26 mouse cellular contexts compared by ENCODE assay signal in the genomic region with DNA sequence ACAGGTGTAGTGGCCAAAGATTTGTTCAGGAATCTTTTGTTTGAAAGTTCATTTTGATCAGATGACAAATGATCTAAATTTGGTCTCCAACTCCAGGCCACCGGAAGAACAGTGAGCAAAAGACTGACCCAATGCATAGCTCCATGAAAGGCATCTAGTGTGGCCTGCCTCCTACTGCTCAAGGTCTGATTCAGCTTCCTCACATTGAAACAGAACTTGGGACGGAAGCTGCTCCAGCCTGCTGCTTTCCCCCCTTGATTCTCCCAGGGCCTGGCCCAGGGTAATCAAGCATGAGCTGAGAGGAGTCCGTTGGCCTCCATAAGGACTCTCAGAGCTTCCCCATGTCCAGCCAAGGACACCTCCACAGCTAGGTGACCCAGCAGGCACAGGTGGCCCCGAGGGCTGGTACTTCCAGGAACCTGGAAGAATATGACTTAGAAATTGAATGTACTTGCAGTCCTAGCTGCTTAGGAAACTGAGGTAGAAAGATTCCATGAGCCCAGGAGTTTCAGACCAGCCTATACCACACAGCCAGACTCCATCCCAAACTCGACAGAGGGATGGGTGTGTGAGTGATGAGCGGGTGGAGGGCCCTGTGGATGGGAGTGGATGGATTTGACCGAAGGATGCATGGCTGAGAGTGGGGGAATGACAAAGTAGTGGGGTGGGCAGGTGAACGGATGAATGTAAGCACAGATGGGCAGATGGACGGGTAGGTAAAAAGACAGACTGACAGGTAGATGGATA. TPM values are rescaled to one million over a fixed set of nuclear protein-coding genes. Genes with fewer than 3 reads are reported as not detected.
DNase-seq lines count a peak whose midpoint lies in the region; ATAC-seq and TF ChIP-seq lines count a peak whose summit lies in the region.
"Had no signal": no experiment of that assay in that cellular context is flagged by ENCODE, and none has a peak within 500 bp of the region (broad histone marks: within the 10 kb centered on the region; RNA-seq: fewer than 3 reads in every experiment).

No protein-coding gene starts in this region.

- H3K4me2 ChIP-seq in heart, embryonic 16.5 days (ENCODE audit: low read depth, low read length) = no peak overlapping the region
- no peak overlapping the region for H3K4me2 ChIP-seq in lung, embryonic 14.5 days
- H3K4me2 ChIP-seq in liver, postnatal 0 days (ENCODE audit: low read depth, low read length) = no peak overlapping the region
- H3K4me2 ChIP-seq: hindbrain, embryonic 14.5 days; limb, embryonic 15.5 days; liver, embryonic 13.5 days; lung, embryonic 15.5 days had no signal

- H3K9ac ChIP-seq in heart, embryonic 16.5 days (ENCODE audit: low read length) = no peak overlapping the region
- H3K9ac ChIP-seq in lung, embryonic 14.5 days = no peak overlapping the region
- H3K9ac ChIP-seq in liver, postnatal 0 days (replicated peaks) = no peak overlapping the region
- H3K9ac ChIP-seq: forebrain, postnatal 0 days; hindbrain, embryonic 14.5 days; limb, embryonic 15.5 days; liver, embryonic 13.5 days; lung, embryonic 15.5 days had no signal

- ATAC-seq in heart, embryonic 16.5 days (replicated peaks; ENCODE audit: extremely low read depth, insufficient read depth, low FRiP score) = no peak
- no peak for ATAC-seq in lung, embryonic 14.5 days (ENCODE audit: insufficient read depth)
- ATAC-seq in liver, postnatal 0 days = no peak
- ATAC-seq: forebrain, postnatal 0 days; intestine, postnatal 0 days had no signal

- H3K4me3 ChIP-seq in heart, embryonic 16.5 days (ENCODE audit: low read length) = no peak overlapping the region
- no peak overlapping the region for H3K4me3 ChIP-seq in lung, embryonic 14.5 days (ENCODE audit: low read depth, low read length)
- H3K4me3 ChIP-seq in liver, postnatal 0 days (ENCODE audit: low read depth, low read length) = no peak overlapping the region
- H3K4me3 ChIP-seq: erythroblast, embryonic 14.5 days; limb, embryonic 10.5 days; limb, embryonic 15.5 days; liver, embryonic 13.5 days; lung, embryonic 15.5 days had no signal

- no peaks in the 10 kb centered on the region for H3K9me3 ChIP-seq in heart, embryonic 16.5 days (replicated peaks; ENCODE audit: control insufficient read depth, low read length)
- H3K9me3 ChIP-seq in lung, embryonic 14.5 days (ENCODE audit: low read depth, low read length) = no peaks in the 10 kb centered on the region
- H3K9me3 ChIP-seq in liver, postnatal 0 days (ENCODE audit: low read length) = no peaks in the 10 kb centered on the region
- H3K9me3 ChIP-seq: limb, embryonic 10.5 days; limb, embryonic 15.5 days; liver, embryonic 13.5 days; lung, embryonic 15.5 days had no signal

- DNase-seq in heart, adult 11 months = peak; percentile 97
- no peak for DNase-seq in heart, postnatal 25 days (ENCODE audit: low spot score)
- DNase-seq in heart, postnatal 36 days = no peak
- DNase-seq in lung, embryonic 14.5 days = peak; percentile 9
- DNase-seq in lung, postnatal 14 days = no peak
- no peak for DNase-seq in liver, postnatal 0 days
- DNase-seq: adrenal gland, postnatal 10 days; cerebellum, adult 18-20 months; cerebellum, postnatal 10 days; forebrain, postnatal 0 days; gastrocnemius, postnatal 10 days; kidney, adult 9 months; kidney, postnatal 25 days; liver, embryonic 13.5 days; midbrain, embryonic 14.5 days; thymus, adult 2 months; thymus, postnatal 36 days had no signal

- H3K4me1 ChIP-seq in heart, embryonic 16.5 days (ENCODE audit: control insufficient read depth, insufficient read depth, low read length) = peaks cover 18% of the 10 kb centered on the region
- H3K4me1 ChIP-seq in lung, embryonic 14.5 days (ENCODE audit: insufficient read depth) = no peaks in the 10 kb centered on the region
- H3K4me1 ChIP-seq in liver, postnatal 0 days (ENCODE audit: insufficient read depth) = peaks cover 9% of the 10 kb centered on the region
- H3K4me1 ChIP-seq: limb, embryonic 10.5 days had no signal

- no peak for TF ChIP-seq CTCF in lung, embryonic 14.5 days (IDR thresholded peaks at IDR 0.05; ENCODE audit: low read depth)
- no peak for TF ChIP-seq CTCF in liver, postnatal 0 days (IDR thresholded peaks at IDR 0.05; ENCODE audit: low read depth)

- H3K27ac ChIP-seq in heart, embryonic 16.5 days (ENCODE audit: low read length) = peak overlapping the region; percentile 50
- no peak overlapping the region for H3K27ac ChIP-seq in lung, embryonic 14.5 days (ENCODE audit: low read depth)
- no peak overlapping the region for H3K27ac ChIP-seq in liver, postnatal 0 days (ENCODE audit: low read depth)
- H3K27ac ChIP-seq: hindbrain, embryonic 14.5 days; limb, embryonic 10.5 days; limb, embryonic 15.5 days; liver, embryonic 13.5 days; lung, embryonic 15.5 days had no signal

- no peaks in the 10 kb centered on the region for H3K36me3 ChIP-seq in heart, embryonic 16.5 days (ENCODE audit: control insufficient read depth, insufficient read depth)
- H3K36me3 ChIP-seq in lung, embryonic 14.5 days (ENCODE audit: insufficient read depth) = no peaks in the 10 kb centered on the region
- no peaks in the 10 kb centered on the region for H3K36me3 ChIP-seq in liver, postnatal 0 days (replicated peaks; ENCODE audit: insufficient read depth, low read length)
- H3K36me3 ChIP-seq: limb, embryonic 10.5 days; limb, embryonic 15.5 days; liver, embryonic 13.5 days; lung, embryonic 15.5 days had no signal

- 71% methylated on average over 9 of the region's 9 CpGs for whole genome bisulfite sequencing in heart, embryonic 16.5 days
- WGBS in lung, embryonic 14.5 days = 70% methylated on average over 9 of the region's 9 CpGs
- 76% methylated on average over 9 of the region's 9 CpGs for WGBS in liver, postnatal 0 days (ENCODE audit: insufficient replicate concordance)

- intact Hi-C loops in heart, postnatal 25 days (cut with DNase I) = no loop called here
- intact Hi-C loops in heart, postnatal 36 days (cut with DNase I) = no loop called here

- no peak for TF ChIP-seq EP300 in liver, postnatal 0 days (IDR thresholded peaks at IDR 0.05; ENCODE audit: low read depth)

- no peaks in the 10 kb centered on the region for H3K27me3 ChIP-seq in heart, embryonic 16.5 days (ENCODE audit: control insufficient read depth, insufficient read depth, low read length)
- no peaks in the 10 kb centered on the region for H3K27me3 ChIP-seq in lung, embryonic 14.5 days (ENCODE audit: insufficient read depth, low read length)
- no peaks in the 10 kb centered on the region for H3K27me3 ChIP-seq in liver, postnatal 0 days (ENCODE audit: insufficient read depth, low read length)
- H3K27me3 ChIP-seq: limb, embryonic 15.5 days; liver, embryonic 13.5 days; lung, embryonic 15.5 days; Patski had no signal

RNA-seq across cellular contexts. Expression of gene Gm10282, which starts 4.2 kb away (rescaled TPM):
- total RNA-seq in heart, postnatal 25 days (2021) = 10 to 100 TPM in 1 of 2 experiments, 1 to 10 TPM in 1; 7.6 to 10.1 TPM
- 15.0 and 30.4 TPM in 2 replicates for polyA plus RNA-seq in heart, embryonic 16.5 days (2015; fragmentation: Nextera tagmentation; extraction: Ambion mirVana)
- 10 to 100 TPM in 1 of 2 experiments, 1 to 10 TPM in 1; 6.9 to 10.2 TPM for total RNA-seq in heart, postnatal 36 days (2021)
- polyA plus RNA-seq in lung, embryonic 14.5 days (2014; fragmentation: Nextera tagmentation; extraction: Ambion mirVana) = 38.2 TPM in 2 replicates
- 6.3 and 6.4 TPM in 2 replicates for polyA plus RNA-seq in liver, postnatal 0 days (2015; fragmentation: Nextera tagmentation; extraction: Ambion mirVana)

RNA-seq across cellular contexts. Expression of gene Klf2, which starts 18.0 kb away (rescaled TPM):
- total RNA-seq in heart, postnatal 25 days (2021) = 10 to 100 TPM; 48.2 to 62.5 TPM
- 14.8 and 15.3 TPM in 2 replicates for polyA plus RNA-seq in heart, embryonic 16.5 days (2015; fragmentation: Nextera tagmentation; extraction: Ambion mirVana)
- total RNA-seq in heart, postnatal 36 days (2021) = 10 to 100 TPM; 42.2 to 97.6 TPM
- polyA plus RNA-seq in lung, embryonic 14.5 days (2014; fragmentation: Nextera tagmentation; extraction: Ambion mirVana) = 14.3 and 15.2 TPM in 2 replicates
- polyA plus RNA-seq in liver, postnatal 0 days (2015; fragmentation: Nextera tagmentation; extraction: Ambion mirVana) = 5.6 and 7.4 TPM in 2 replicates
- total RNA-seq: MEL had no signal

Comparison
In these comparisons a context has a peak if more than half of its experiments do, and no peak if none do; other contexts are left out.
1. DNase-seq: peak in heart, adult 11 months (single experiment) and lung, embryonic 14.5 days (single experiment); none in heart, postnatal 25 days (single experiment), heart, postnatal 36 days (0 of 2), lung, postnatal 14 days (single experiment) and liver, postnatal 0 days (single experiment).